Mouse (Mus musculus): ENCODE results near the gene Zfp976.
A peak's percentile ranks its signal among the peaks of the same experiment; 100 is the strongest.
"Not testable (repeated sequence)": the region's sequence is repeated elsewhere in the genome, so short reads cannot be mapped to it uniquely, and the experiment has no call there.

The Zfp976 gene

GRCm38 (mm10) chr7:42642152-42643115 lies at the start of gene Zfp976:
TSS of gene Zfp976 (minus strand) at chr7:42642588.
- DNase-seq (ENCODE audit: extremely low spot score, low spot score), result peak; percentile 60

DNA sequence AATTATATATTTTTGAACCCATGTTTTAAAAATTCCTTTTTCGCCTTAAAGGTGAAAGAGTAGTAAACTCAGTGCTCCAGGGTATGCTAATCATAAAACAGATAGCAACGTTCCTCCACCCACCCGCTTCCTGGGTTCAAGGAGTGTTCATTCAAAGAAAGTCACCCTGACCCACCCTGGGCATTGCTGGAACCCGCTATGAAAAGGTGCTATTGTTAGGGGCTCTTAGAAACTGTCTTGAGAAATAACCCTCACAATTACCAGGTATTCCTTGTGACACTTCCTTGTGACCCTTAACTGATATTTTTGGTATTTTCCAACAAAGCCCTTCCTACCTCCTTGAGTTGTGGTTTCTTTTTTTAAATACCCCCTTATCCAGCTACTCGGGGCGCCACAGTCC lies 37.7 kb upstream of the Zfp976 start:
- DNase-seq (ENCODE audit: extremely low spot score, low spot score), result not testable (repeated sequence)

GRCm38 (mm10) chr7:42679646-42680045 lies 37.3 kb upstream of the Zfp976 start:
- not testable (repeated sequence) for DNase-seq (ENCODE audit: extremely low spot score, low spot score)

GRCm38 (mm10) chr7:42660140-42660539 lies 17.8 kb upstream of the Zfp976 start:
- not testable (repeated sequence) for DNase-seq (ENCODE audit: extremely low spot score, low spot score)

GRCm38 (mm10) chr7:42655211-42655610 lies 12.8 kb upstream of the Zfp976 start:
- DNase-seq (ENCODE audit: extremely low spot score, low spot score), result not testable (repeated sequence)

- peak; percentile 18 for DNase-seq (ENCODE audit: extremely low spot score, low spot score)
Measured at GRCm38 (mm10) chr7:42643120-42643620, 782 bp upstream of the Zfp976 start.

- DNase-seq (ENCODE audit: extremely low spot score, low spot score), result not testable (repeated sequence)
Measured at GRCm38 (mm10) chr7:42631031-42631430, 11.4 kb downstream of the Zfp976 start.

DNA sequence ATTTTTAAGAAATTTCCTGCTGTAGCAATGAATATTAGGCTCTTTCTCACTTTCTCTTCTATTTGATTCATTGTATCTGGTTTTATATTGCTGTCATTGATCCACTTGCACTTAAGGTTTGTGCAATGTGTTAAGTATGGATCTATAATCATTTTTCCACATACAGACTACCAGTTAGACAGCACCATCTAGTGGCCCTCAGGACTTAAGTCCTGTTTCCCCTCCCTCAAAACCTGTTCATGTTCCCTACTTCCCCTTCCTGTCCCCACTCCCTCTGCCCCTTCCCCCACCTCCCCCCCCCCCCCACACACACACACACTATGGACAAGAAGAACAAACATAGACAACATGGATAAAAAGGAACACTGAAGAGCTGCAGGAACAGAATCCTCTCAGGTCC lies 46.7 kb downstream of the Zfp976 start:
- not testable (repeated sequence) for DNase-seq (ENCODE audit: extremely low spot score, low spot score)

GRCm38 (mm10) chr7:42592413-42592812 lies 50.0 kb downstream of the Zfp976 start, which contains the start of gene Zfp977:
TSS of gene Zfp977 (minus strand) at chr7:42592547.
- not testable (repeated sequence) for DNase-seq (ENCODE audit: extremely low spot score, low spot score)

DNA sequence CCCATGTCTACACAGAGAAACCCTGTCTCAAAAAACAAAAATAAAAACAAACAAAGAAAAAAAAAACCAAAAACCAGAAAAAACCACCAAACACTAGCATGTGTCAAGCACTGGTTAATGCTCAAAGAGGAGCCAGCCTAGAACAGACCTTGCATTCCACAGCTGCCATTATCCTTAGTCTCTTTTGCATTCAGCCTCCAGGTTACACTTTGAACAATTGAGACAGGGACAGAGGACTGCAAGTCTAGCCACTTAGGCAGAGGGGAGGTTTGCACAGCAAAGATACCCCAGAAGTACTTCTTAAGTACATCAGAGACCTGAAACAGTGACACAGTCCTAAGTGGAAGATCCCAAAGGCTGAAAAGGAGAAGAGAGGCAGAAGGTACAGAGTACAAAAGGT lies 51.1 kb downstream of the Zfp976 start:
- not testable (repeated sequence) for DNase-seq (ENCODE audit: extremely low spot score, low spot score)

GRCm38 (mm10) chr7:42578488-42578887 lies 63.9 kb downstream of the Zfp976 start, which contains the start of gene Gm21028:
TSS of gene Gm21028 (minus strand) at chr7:42578588.
- DNase-seq (ENCODE audit: extremely low spot score, low spot score), result no peak

Measured in neural tube, embryonic 10.5 days (tissue).